Mouse (Mus musculus) cortical plate, adult 2 months (tissue): ENCODE data around the gene Ttpal.

Source experiments
- CTCF ChIP-seq: fragments of 200-500 bp; IDR thresholded peaks from 2 replicates; pipeline ENCODE4 v1.5.1; 2011; ENCODE audit warnings: mild to moderate bottlenecking, control low read depth, low read length; ENCODE audit not compliant: insufficient read depth; ENCODE audit errors: extremely low read depth
- POLR2A ChIP-seq: fragments of 200-500 bp; IDR thresholded peaks from 2 replicates; pipeline ENCODE4 v1.6.1; 2011; ENCODE audit warnings: mild to moderate bottlenecking, low read length, control low read depth; ENCODE audit not compliant: insufficient read depth; ENCODE audit errors: extremely low read depth

- TF ChIP-seq POLR2A (no peak), CTCF (no peak)
Observed at GRCm38 (mm10) chr2:163613990-163614389, 11.9 kb downstream of the Ttpal start.
